Mouse (Mus musculus): Measurements from ENCODE around the gene Ocln. TPM values are rescaled to one million over a fixed set of nuclear protein-coding genes. Genes with fewer than 3 reads are reported as not detected.
A peak's percentile ranks its signal among the peaks of the same experiment; 100 is the strongest.

Gene Ocln
- total and polyA plus RNA-seq, 2 experiments from 2014 or later = 11.9 to 12.9 TPM

DNA sequence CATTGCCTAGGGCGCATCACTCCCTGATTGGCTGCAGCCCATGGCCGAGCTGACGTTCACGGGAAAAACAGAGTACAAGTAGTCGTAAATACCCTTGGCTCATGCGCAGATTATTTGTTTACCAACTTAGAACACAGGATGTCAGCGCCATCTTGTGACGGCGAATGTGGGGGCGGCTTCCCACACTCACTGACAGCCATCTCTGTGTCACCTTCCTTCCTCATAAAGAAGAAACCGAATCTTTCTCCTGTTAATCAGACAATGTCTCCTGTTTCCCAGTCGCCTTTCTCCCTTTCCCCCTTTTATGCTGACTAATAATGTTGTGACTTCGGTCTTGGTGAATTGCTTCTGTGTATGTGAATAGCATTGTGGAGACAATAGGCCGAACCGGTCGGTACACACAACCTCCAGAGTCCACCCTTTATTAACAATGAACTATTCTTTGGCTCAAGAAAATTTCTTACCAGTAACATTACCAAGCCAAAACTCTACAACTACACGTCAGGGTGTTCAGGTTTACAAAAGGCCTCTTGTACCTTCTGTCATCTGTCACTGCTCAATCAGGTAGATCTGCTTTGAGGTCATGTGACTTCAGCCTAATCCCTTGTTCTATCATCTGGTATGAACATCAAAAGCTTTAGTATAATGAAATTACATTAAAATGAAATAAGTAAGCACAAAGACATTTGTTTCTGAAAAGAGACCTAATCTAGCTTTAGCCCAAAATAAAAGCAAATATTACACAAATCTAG, 41.7 kb upstream of the Ocln start:
- WGBS = 52% methylated on average over 11 of the region's 17 CpGs
- H3K4me2 ChIP-seq (ENCODE audit: low read depth, low read length) = 0 out of 2 replicates have a peak overlapping the region, but pooled peaks have one; percentile 18
- H3K4me1 ChIP-seq (ENCODE audit: insufficient read depth, low read length) = no peaks in the 10 kb centered on the region
- H3K27me3 ChIP-seq (ENCODE audit: insufficient read depth, low read length) = no peaks in the 10 kb centered on the region
- DNase-seq (ENCODE audit: low spot score) (no peak), ATAC-seq (peak; percentile 89)
- H3K27ac ChIP-seq = peak overlapping the region; percentile 78
- H3K36me3 ChIP-seq (ENCODE audit: insufficient read depth, low read length) = no peaks in the 10 kb centered on the region
- H3K4me3 ChIP-seq (ENCODE audit: low read length) = no peak overlapping the region
- H3K9me3 ChIP-seq (ENCODE audit: low read length) = no peaks in the 10 kb centered on the region
- H3K9ac ChIP-seq (replicated peaks; ENCODE audit: low read length) = no peak overlapping the region; the same call in 1 of the 2 replicates
- peak; percentile 31; the same call in 1 of the 2 replicates for TF ChIP-seq CTCF (IDR thresholded peaks at IDR 0.05; ENCODE audit: low read depth)

- Histone ChIP-seq H3K27ac (no peak overlapping the region), H3K4me1 (ENCODE audit: insufficient read depth, low read length) (no peaks in the 10 kb centered on the region), H3K27me3 (ENCODE audit: insufficient read depth, low read length) (no peaks in the 10 kb centered on the region), H3K4me3 (ENCODE audit: low read length) (no peak overlapping the region), H3K9ac (replicated peaks; ENCODE audit: low read length) (no peak overlapping the region), H3K36me3 (ENCODE audit: insufficient read depth, low read length) (no peaks in the 10 kb centered on the region), H3K9me3 (ENCODE audit: low read length) (no peaks in the 10 kb centered on the region), H3K4me2 (ENCODE audit: low read depth, low read length) (peak overlapping the region; percentile 17; the same call in 1 of the 2 replicates)
- no peak for DNase-seq (ENCODE audit: low spot score)
- TF ChIP-seq CTCF (IDR thresholded peaks at IDR 0.05; ENCODE audit: low read depth) = no peak
- ATAC-seq = peak; percentile 38; the same call in 1 of the 2 replicates
- 84% methylated on average over 11 of the region's 12 CpGs for WGBS
Measured at GRCm38 (mm10) chr13:100588646-100589045, 36.1 kb upstream of the Ocln start.

DNA sequence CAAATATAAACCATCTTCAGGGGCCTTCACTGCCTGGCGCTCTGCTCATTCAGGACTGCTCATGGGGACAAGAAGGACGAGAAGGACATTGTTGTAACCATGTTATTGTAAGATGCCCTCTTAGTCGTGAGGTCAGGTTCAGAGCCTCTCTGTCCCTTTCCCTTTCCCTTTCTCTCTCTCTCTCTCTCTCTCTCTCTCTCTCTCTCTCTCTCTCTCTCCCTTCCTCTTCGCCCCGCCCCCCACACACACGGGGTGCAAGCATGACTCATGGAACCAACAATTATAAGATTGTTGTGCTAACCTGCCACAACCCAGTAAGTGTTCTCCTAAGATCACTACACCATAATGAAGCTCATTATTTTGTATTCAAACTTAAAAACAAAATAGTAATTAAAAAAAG, 29.6 kb upstream of the Ocln start:
- Histone ChIP-seq H3K4me1 (ENCODE audit: insufficient read depth, low read length) (no peaks in the 10 kb centered on the region), H3K4me3 (ENCODE audit: low read length) (no peak overlapping the region), H3K4me2 (ENCODE audit: low read depth, low read length) (no peak overlapping the region), H3K27ac (no peak overlapping the region), H3K9ac (replicated peaks; ENCODE audit: low read length) (no peak overlapping the region), H3K9me3 (ENCODE audit: low read length) (no peaks in the 10 kb centered on the region), H3K36me3 (ENCODE audit: insufficient read depth, low read length) (no peaks in the 10 kb centered on the region), H3K27me3 (ENCODE audit: insufficient read depth, low read length) (no peaks in the 10 kb centered on the region)
- no peak for DNase-seq (ENCODE audit: low spot score)
- no peak for ATAC-seq
- TF ChIP-seq CTCF (IDR thresholded peaks at IDR 0.05; ENCODE audit: low read depth) = no peak
- 46% methylated on average over 6 of the region's 6 CpGs for WGBS

DNA sequence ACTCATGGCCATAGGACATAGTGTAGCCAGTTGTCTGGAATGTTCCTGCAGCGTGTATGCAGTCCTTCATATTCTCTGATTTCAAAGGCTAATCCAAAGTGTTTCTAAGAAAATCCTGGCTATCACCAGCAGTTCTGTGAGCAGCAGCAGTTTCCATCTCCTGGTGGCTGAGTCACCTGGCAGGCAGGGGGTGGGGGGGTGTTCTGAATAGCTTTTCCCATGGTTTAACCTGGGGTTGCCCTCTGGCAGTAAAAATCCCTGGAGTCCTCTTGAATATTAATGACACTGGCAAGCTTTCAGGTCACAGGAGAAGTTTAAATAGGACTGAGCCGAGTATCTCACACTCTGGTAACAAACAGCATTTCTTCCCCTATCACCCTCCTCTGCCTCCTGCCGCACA, 29.2 kb upstream of the Ocln start:
- no peak for TF ChIP-seq CTCF (IDR thresholded peaks at IDR 0.05; ENCODE audit: low read depth)
- DNase-seq (ENCODE audit: low spot score) (no peak), ATAC-seq (no peak)
- Histone ChIP-seq H3K4me2 (ENCODE audit: low read depth, low read length) (no peak overlapping the region), H3K9ac (replicated peaks; ENCODE audit: low read length) (no peak overlapping the region), H3K36me3 (ENCODE audit: insufficient read depth, low read length) (no peaks in the 10 kb centered on the region), H3K4me3 (ENCODE audit: low read length) (no peak overlapping the region), H3K27ac (no peak overlapping the region), H3K9me3 (ENCODE audit: low read length) (no peaks in the 10 kb centered on the region), H3K27me3 (ENCODE audit: insufficient read depth, low read length) (no peaks in the 10 kb centered on the region), H3K4me1 (ENCODE audit: insufficient read depth, low read length) (no peaks in the 10 kb centered on the region)
- 44% methylated on average over 3 of the region's 3 CpGs for WGBS

DNA sequence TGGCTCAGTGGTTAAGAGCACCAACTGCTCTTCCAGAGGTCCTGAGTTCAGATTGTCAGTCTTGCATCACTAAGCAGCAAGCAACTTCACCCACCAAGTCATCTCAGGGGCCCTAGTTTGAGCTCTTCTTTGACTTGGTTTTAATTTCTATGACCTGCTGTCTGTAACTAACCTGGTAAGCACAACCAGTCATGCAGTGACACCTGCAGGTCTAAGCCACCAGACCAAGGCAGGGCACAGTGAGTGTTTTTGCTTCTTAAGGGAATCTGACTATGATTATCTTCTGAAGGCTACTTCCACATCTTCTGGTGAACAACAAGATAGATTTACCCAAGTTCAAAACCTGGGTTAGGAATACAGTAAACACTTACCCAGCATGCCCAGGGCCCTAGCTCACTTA, 27.4 kb upstream of the Ocln start:
- no peaks in the 10 kb centered on the region for H3K4me1 ChIP-seq (ENCODE audit: insufficient read depth, low read length)
- ATAC-seq (no peak), DNase-seq (ENCODE audit: low spot score) (no peak)
- no peak overlapping the region for H3K27ac ChIP-seq
- no peak overlapping the region for H3K4me3 ChIP-seq (ENCODE audit: low read length)
- H3K9ac ChIP-seq (replicated peaks; ENCODE audit: low read length) = no peak overlapping the region
- H3K9me3 ChIP-seq (ENCODE audit: low read length) = no peaks in the 10 kb centered on the region
- no peak overlapping the region for H3K4me2 ChIP-seq (ENCODE audit: low read depth, low read length)
- peak; percentile 13 for TF ChIP-seq CTCF (IDR thresholded peaks at IDR 0.05; ENCODE audit: low read depth)
- no peaks in the 10 kb centered on the region for H3K36me3 ChIP-seq (ENCODE audit: insufficient read depth, low read length)
- H3K27me3 ChIP-seq (ENCODE audit: insufficient read depth, low read length) = no peaks in the 10 kb centered on the region

- Histone ChIP-seq H3K36me3 (ENCODE audit: insufficient read depth, low read length) (no peaks in the 10 kb centered on the region), H3K4me3 (ENCODE audit: low read length) (no peak overlapping the region), H3K27me3 (ENCODE audit: insufficient read depth, low read length) (no peaks in the 10 kb centered on the region), H3K27ac (no peak overlapping the region), H3K4me1 (ENCODE audit: insufficient read depth, low read length) (no peaks in the 10 kb centered on the region), H3K9ac (replicated peaks; ENCODE audit: low read length) (no peak overlapping the region), H3K9me3 (ENCODE audit: low read length) (no peaks in the 10 kb centered on the region), H3K4me2 (ENCODE audit: low read depth, low read length) (no peak overlapping the region)
- ATAC-seq (no peak), DNase-seq (ENCODE audit: low spot score) (no peak)
- WGBS = 57% methylated on average over 3 of the region's 3 CpGs
- TF ChIP-seq CTCF (IDR thresholded peaks at IDR 0.05; ENCODE audit: low read depth) = no peak
Measured at GRCm38 (mm10) chr13:100579220-100579619, 26.7 kb upstream of the Ocln start.

- H3K4me1 ChIP-seq (ENCODE audit: insufficient read depth, low read length) = no peaks in the 10 kb centered on the region
- H3K27me3 ChIP-seq (ENCODE audit: insufficient read depth, low read length) = no peaks in the 10 kb centered on the region
- ATAC-seq = no peak
- H3K4me2 ChIP-seq (ENCODE audit: low read depth, low read length) = no peak overlapping the region
- no peak for TF ChIP-seq CTCF (IDR thresholded peaks at IDR 0.05; ENCODE audit: low read depth)
- no peaks in the 10 kb centered on the region for H3K9me3 ChIP-seq (ENCODE audit: low read length)
- H3K9ac ChIP-seq (replicated peaks; ENCODE audit: low read length) = no peak overlapping the region
- no peak overlapping the region for H3K27ac ChIP-seq
- H3K4me3 ChIP-seq (ENCODE audit: low read length) = no peak overlapping the region
- H3K36me3 ChIP-seq (ENCODE audit: insufficient read depth, low read length) = no peaks in the 10 kb centered on the region
- no peak for DNase-seq (ENCODE audit: low spot score)
- WGBS = 77% methylated on average over 2 of the region's 2 CpGs
Measured at GRCm38 (mm10) chr13:100575950-100576349, 23.4 kb upstream of the Ocln start.
